Mouse (Mus musculus): ENCODE results near the gene Itih4. TPM values are rescaled to one million over a fixed set of nuclear protein-coding genes. Genes with fewer than 3 reads are reported as not detected.

Gene Itih4
- polyA plus RNA-seq, 1 experiment: 0.47 TPM

- TF ChIP-seq POLR2A (IDR thresholded peaks at IDR 0.05; ENCODE audit: borderline replicate concordance, insufficient read depth, low read length) (no peak), CTCF (IDR thresholded peaks at IDR 0.05; ENCODE audit: borderline replicate concordance, insufficient read depth, low read depth, low read length) (no peak)
- Histone ChIP-seq H3K27me3 (ENCODE audit: control insufficient read depth, insufficient read depth, low read length) (no peaks in the 10 kb centered on the region), H3K4me1 (ENCODE audit: control insufficient read depth, insufficient read depth, low read length) (peaks cover 17% of the 10 kb centered on the region), H3K4me3 (replicated peaks; ENCODE audit: insufficient read depth, low read depth, low read length) (no peak overlapping the region), H3K27ac (ENCODE audit: insufficient read depth, low read length) (no peak overlapping the region)
- peak; percentile 47 to 60 for DNase-seq
- WGBS: 35% methylated on average over 16 of the region's 16 CpGs
These were observed 24.7 kb upstream of the Itih4 start for GRCm38 (mm10) chr14:30861421-30862125.

DNA sequence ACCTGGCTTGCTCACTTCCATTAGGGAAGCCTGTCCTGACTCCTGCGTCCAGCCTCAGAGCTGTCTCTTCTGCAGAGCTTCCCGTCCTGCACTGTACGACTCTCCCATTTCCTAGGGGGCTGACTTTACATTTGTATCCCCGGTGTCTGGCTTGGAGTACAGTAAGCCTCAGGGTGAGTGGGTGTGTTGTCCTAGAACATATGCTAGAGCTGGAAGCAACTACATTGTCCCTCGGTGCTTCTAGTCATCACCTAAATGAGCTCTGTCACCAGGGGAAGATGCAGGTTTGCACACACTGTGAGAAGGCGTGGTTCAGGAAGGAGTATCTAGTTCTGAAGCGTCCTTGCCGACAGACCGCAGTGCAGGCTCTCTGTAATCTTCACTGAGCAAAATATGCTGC, 23.9 kb upstream of the Itih4 start:
- Histone ChIP-seq H3K4me1 (ENCODE audit: control insufficient read depth, insufficient read depth, low read length) (peaks cover 13% of the 10 kb centered on the region), H3K4me3 (replicated peaks; ENCODE audit: insufficient read depth, low read depth, low read length) (no peak overlapping the region), H3K27ac (ENCODE audit: insufficient read depth, low read length) (no peak overlapping the region), H3K27me3 (ENCODE audit: control insufficient read depth, insufficient read depth, low read length) (no peaks in the 10 kb centered on the region)
- WGBS: 29% methylated on average over 9 of the region's 9 CpGs
- TF ChIP-seq POLR2A (IDR thresholded peaks at IDR 0.05; ENCODE audit: borderline replicate concordance, insufficient read depth, low read length) (no peak), CTCF (IDR thresholded peaks at IDR 0.05; ENCODE audit: borderline replicate concordance, insufficient read depth, low read depth, low read length) (no peak)
- no peak for DNase-seq

GRCm38 (mm10) chr14:30865311-30865710, 21.0 kb upstream of the Itih4 start:
- Histone ChIP-seq H3K4me3 (replicated peaks; ENCODE audit: insufficient read depth, low read depth, low read length) (no peak overlapping the region), H3K4me1 (ENCODE audit: control insufficient read depth, insufficient read depth, low read length) (peaks cover 13% of the 10 kb centered on the region), H3K27me3 (ENCODE audit: control insufficient read depth, insufficient read depth, low read length) (no peaks in the 10 kb centered on the region), H3K27ac (ENCODE audit: insufficient read depth, low read length) (no peak overlapping the region)
- WGBS: 65% methylated on average over 3 of the region's 3 CpGs
- DNase-seq: no peak
- peak; percentile 59; the same call in 1 of the 2 replicates for TF ChIP-seq CTCF (IDR thresholded peaks at IDR 0.05; ENCODE audit: borderline replicate concordance, insufficient read depth, low read depth, low read length)
- no peak for TF ChIP-seq POLR2A (IDR thresholded peaks at IDR 0.05; ENCODE audit: borderline replicate concordance, insufficient read depth, low read length)

GRCm38 (mm10) chr14:30867042-30867441, 19.2 kb upstream of the Itih4 start:
- TF ChIP-seq POLR2A (IDR thresholded peaks at IDR 0.05; ENCODE audit: borderline replicate concordance, insufficient read depth, low read length) (no peak), CTCF (IDR thresholded peaks at IDR 0.05; ENCODE audit: borderline replicate concordance, insufficient read depth, low read depth, low read length) (peak; percentile 82)
- H3K4me3 ChIP-seq (replicated peaks; ENCODE audit: insufficient read depth, low read depth, low read length): no peak overlapping the region
- peaks cover 5% of the 10 kb centered on the region for H3K4me1 ChIP-seq (ENCODE audit: control insufficient read depth, insufficient read depth, low read length)
- H3K27ac ChIP-seq (ENCODE audit: insufficient read depth, low read length): no peak overlapping the region
- 27% methylated on average over 5 of the region's 5 CpGs for WGBS
- peak; percentile 61 to 68 for DNase-seq
- H3K27me3 ChIP-seq (ENCODE audit: control insufficient read depth, insufficient read depth, low read length): no peaks in the 10 kb centered on the region

DNA sequence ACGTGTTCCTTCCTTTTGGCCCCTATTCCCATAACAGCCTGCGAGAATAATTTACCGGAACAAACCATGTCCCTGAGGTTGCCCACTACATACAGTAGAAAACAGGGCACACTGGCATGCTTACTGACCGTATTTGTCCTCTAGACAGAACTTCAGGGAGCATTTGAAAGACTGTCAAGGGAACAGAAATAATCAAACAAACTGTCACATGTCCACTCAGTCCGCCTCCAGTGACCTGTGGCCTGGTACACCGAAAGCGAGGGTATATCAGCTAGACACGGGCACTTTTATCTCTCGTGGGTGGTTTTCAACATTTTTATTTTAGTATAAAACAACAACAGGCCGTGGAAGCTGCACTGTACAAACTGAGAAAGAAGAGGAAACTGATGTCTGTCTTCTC, 17.4 kb upstream of the Itih4 start:
- no peak overlapping the region for H3K4me3 ChIP-seq (replicated peaks; ENCODE audit: insufficient read depth, low read depth, low read length)
- WGBS: 88% methylated on average over 10 of the region's 10 CpGs
- H3K27ac ChIP-seq (ENCODE audit: insufficient read depth, low read length): no peak overlapping the region
- no peaks in the 10 kb centered on the region for H3K27me3 ChIP-seq (ENCODE audit: control insufficient read depth, insufficient read depth, low read length)
- DNase-seq: no peak
- TF ChIP-seq POLR2A (IDR thresholded peaks at IDR 0.05; ENCODE audit: borderline replicate concordance, insufficient read depth, low read length) (no peak), CTCF (IDR thresholded peaks at IDR 0.05; ENCODE audit: borderline replicate concordance, insufficient read depth, low read depth, low read length) (no peak)
- no peaks in the 10 kb centered on the region; the same call in 1 of the 2 replicates for H3K4me1 ChIP-seq (ENCODE audit: control insufficient read depth, insufficient read depth, low read length)

GRCm38 (mm10) chr14:30869391-30869801, 16.9 kb upstream of the Itih4 start:
- H3K27me3 ChIP-seq (ENCODE audit: control insufficient read depth, insufficient read depth, low read length): no peaks in the 10 kb centered on the region
- H3K4me1 ChIP-seq (ENCODE audit: control insufficient read depth, insufficient read depth, low read length): no peaks in the 10 kb centered on the region; the same call in 1 of the 2 replicates
- H3K4me3 ChIP-seq (replicated peaks; ENCODE audit: insufficient read depth, low read depth, low read length): no peak overlapping the region
- DNase-seq: no peak
- TF ChIP-seq POLR2A (IDR thresholded peaks at IDR 0.05; ENCODE audit: borderline replicate concordance, insufficient read depth, low read length) (no peak), CTCF (IDR thresholded peaks at IDR 0.05; ENCODE audit: borderline replicate concordance, insufficient read depth, low read depth, low read length) (no peak)
- no peak overlapping the region for H3K27ac ChIP-seq (ENCODE audit: insufficient read depth, low read length)
- 92% methylated on average over 8 of the region's 8 CpGs for WGBS

GRCm38 (mm10) chr14:30870206-30871147, 15.8 kb upstream of the Itih4 start:
- H3K4me1 ChIP-seq (ENCODE audit: control insufficient read depth, insufficient read depth, low read length): no peaks in the 10 kb centered on the region; the same call in 1 of the 2 replicates
- H3K27me3 ChIP-seq (ENCODE audit: control insufficient read depth, insufficient read depth, low read length): no peaks in the 10 kb centered on the region
- WGBS: 89% methylated on average over 25 of the region's 25 CpGs
- TF ChIP-seq POLR2A (IDR thresholded peaks at IDR 0.05; ENCODE audit: borderline replicate concordance, insufficient read depth, low read length) (no peak), CTCF (IDR thresholded peaks at IDR 0.05; ENCODE audit: borderline replicate concordance, insufficient read depth, low read depth, low read length) (no peak)
- H3K4me3 ChIP-seq (replicated peaks; ENCODE audit: insufficient read depth, low read depth, low read length): no peak overlapping the region
- H3K27ac ChIP-seq (ENCODE audit: insufficient read depth, low read length): no peak overlapping the region
- no peak for DNase-seq

Measured in cerebellum, adult 2 months (tissue).